Mouse (Mus musculus): ENCODE data around the gene Kpna7. TPM values are rescaled to one million over a fixed set of nuclear protein-coding genes. Genes with fewer than 3 reads are reported as not detected.
"Not testable (repeated sequence)": the region's sequence is repeated elsewhere in the genome, so short reads cannot be mapped to it uniquely, and the experiment has no call there.

Gene Kpna7
- total RNA-seq, 2 experiments from 2014 or later = not detected

DNA sequence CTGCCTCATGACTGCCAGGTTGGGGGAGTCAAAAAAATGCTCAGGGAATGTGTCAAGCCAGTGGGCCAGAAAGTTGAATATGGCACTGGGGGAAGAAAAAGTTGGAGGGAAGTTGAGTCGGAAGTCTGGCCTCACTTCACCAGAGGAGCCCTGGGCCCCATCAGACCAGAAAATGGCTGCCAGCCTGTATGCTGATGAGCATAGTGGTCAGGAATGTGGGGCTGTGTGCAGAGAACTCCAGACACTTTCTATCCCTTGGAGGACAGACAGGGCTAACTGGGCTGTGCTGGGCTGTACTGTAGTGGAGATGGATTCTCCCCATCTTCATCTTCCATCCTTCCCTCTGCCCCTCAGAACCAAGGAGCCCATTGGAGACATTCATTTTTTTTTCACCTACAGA lies 53.4 kb downstream of the Kpna7 start:
- not testable (repeated sequence) for DNase-seq (ENCODE audit: low spot score in 2 of 2)

- DNase-seq (ENCODE audit: low spot score in 2 of 2) = not testable (repeated sequence)
Observed at GRCm38 (mm10) chr5:145020712-145021111, 63.1 kb downstream of the Kpna7 start.

DNA sequence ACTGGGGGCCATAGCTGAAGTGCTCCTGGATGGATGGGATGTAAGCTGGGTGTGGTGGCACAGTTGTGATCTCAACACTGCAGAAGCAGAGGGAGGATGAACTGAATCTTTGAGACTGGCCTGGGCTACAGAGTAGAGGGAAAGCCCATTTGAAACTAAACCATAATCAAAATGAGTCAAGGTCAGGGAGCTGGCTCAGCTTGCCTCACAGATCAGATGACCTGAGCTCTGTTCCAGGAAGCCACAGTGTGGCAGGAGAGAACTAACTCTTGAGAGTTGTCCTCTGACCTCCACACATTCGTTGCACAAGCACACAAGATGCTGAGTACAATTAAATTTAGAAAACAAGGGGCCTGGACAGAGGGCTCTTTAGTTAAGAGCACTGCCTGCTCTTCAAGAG lies 63.6 kb downstream of the Kpna7 start:
- not testable (repeated sequence) for DNase-seq (ENCODE audit: low spot score in 2 of 2)

GRCm38 (mm10) chr5:145016761-145017160 lies 67.1 kb downstream of the Kpna7 start:
- not testable (repeated sequence) for DNase-seq (ENCODE audit: low spot score in 2 of 2)

GRCm38 (mm10) chr5:145014278-145014677 lies 69.6 kb downstream of the Kpna7 start:
- DNase-seq (ENCODE audit: low spot score in 2 of 2) = no peak

DNA sequence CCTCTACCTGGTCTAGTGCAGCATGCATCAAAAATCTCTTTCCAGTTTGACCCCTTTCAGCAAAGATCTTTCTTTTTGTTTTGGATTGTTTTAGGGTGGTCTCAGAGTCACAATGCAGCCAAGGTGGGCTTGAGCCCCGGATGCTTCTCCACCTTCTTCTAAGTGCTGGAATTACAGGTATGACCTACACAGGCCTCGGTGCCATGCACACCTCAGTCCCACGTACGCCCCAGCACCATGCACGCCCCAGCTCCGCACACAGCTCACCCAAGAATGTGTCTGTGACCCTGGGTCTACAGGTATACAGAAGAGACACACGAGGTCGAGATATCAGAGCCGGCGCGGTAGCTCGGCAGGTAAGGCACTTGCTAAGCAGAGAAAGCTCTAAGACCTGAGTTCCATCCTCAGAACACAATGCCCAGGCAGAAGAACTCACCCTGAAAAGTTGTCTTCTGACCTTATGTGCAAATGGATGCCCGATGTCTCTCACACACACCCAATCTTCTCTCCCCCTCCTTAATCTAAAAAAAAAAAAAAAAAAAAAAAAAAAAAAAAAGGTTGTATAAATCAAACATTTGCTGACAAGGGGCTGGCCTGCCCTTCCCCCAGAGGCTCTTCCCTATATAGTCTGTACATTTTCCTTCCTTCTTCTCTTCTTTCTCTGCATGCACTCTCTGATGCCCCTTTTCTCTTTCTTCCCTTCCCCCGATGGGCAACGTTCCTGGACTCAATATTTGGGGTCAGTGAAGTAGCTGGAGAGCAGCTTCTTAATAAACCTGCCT lies 74.8 kb downstream of the Kpna7 start:
- no peak for DNase-seq (ENCODE audit: low spot score in 2 of 2)

DNA sequence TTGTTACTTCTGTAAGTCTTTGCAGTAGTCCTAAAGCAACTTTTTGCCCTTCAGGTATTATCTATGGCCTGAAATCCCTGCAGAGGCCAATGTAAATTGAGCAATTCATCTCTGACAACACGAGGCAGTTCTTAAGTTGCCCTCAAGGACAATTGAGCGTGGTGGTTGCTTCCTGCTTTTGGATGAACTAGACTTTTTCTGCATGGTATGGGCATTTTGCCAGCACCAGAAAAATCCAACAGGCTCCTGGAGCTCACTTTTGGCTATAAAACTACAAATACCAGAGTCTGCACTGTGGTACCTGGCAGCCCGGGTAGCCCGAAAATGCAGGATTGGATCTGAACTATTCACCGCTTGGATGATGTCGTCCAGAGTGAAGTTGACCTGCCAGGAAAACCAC lies 78.2 kb downstream of the Kpna7 start:
- no peak for DNase-seq (ENCODE audit: low spot score in 2 of 2)

GRCm38 (mm10) chr5:145004495-145004894 lies 79.3 kb downstream of the Kpna7 start:
- no peak for DNase-seq (ENCODE audit: low spot score in 2 of 2)

- no peak for DNase-seq (ENCODE audit: low spot score in 2 of 2)
Observed at GRCm38 (mm10) chr5:145003362-145003761, 80.5 kb downstream of the Kpna7 start.

DNA sequence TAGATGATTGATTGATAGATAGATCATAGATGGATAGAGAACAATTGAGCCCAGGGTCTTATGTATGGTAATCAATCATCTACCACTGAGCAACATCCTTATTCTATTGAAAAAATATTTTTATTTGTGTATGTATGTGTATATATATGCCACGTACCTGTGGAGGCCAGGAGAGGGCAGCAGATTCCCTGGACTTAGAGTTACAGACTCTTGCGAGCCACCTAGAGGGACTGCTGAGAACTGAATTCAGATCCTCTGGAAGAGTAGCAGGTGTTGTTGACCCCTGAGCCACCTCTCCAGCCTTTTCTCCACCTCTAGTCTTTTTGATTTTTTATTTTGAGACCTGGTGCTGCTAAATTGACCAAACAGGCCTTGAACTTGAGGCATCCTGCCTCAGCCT lies 85.3 kb downstream of the Kpna7 start:
- no peak for DNase-seq (ENCODE audit: low spot score in 2 of 2)

GRCm38 (mm10) chr5:144990481-144990880 lies 93.3 kb downstream of the Kpna7 start:
- no peak for DNase-seq (ENCODE audit: low spot score in 2 of 2)

DNA sequence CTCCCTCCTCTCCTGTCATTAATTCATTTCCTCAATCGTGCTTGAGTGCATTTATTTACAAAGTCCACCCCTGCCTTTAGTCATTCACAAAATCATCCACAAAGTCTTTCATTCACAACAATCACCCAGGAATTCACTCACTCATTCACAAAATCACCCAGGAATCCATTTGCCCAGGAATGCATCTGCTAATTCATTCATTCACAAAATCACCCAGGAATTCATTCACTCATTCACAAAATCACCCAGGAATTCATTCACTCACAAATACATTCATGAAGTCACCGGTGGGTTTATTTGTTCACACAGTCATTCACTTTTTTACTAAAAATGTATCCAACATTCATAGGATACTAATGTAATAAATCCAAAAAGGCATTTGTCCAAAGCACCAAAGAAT lies 93.8 kb downstream of the Kpna7 start:
- no peak for DNase-seq (ENCODE audit: low spot score in 2 of 2)

- DNase-seq (ENCODE audit: low spot score in 2 of 2) = no peak
Observed at GRCm38 (mm10) chr5:144989061-144989405, 94.8 kb downstream of the Kpna7 start.

- no peak for DNase-seq (ENCODE audit: low spot score in 2 of 2)
Observed at GRCm38 (mm10) chr5:144988340-144989060, 95.3 kb downstream of the Kpna7 start.

DNA sequence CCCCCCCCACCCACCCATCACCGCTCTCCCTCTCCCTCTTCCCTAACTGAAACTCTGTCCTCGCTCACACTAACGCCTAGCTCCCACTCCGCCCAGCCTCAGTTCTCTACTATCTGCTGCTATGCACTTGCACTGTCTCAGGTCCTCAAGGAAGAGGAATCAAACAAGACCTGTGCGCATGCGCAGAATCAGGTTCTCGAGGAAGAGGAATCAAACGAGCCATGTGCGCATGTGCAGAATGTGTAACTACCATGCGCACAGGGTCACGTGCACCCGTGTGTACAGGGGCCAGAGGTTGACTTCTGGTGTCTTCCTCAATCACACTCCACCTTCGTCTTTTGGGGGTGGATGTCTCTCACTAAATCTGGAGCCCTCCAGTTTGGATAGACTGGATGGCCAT lies 96.3 kb downstream of the Kpna7 start:
- no peak for DNase-seq (ENCODE audit: low spot score in 2 of 2)

- no peak for DNase-seq (ENCODE audit: low spot score in 2 of 2)
Observed at GRCm38 (mm10) chr5:144984839-144985238, 99.0 kb downstream of the Kpna7 start.

DNA sequence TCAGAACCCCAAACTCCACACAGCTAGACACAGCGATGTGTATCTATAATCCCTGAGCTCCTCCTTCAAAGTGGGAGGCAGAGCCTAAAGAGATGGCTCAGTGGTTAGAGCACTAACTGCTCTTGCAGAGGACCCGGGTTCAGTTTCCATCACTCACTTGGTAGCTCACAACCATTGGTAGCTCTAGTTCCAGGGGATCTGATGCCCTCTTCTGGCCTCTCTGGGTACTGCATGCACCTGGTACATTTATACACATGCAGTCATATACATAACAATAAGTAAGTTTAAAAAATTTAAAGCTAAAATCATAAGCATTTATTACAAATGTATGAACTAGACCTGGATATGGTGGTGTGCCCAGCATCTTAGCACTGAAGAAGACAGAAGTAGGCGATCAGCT lies 100.6 kb downstream of the Kpna7 start:
- no peak for DNase-seq (ENCODE audit: low spot score in 2 of 2)

DNA sequence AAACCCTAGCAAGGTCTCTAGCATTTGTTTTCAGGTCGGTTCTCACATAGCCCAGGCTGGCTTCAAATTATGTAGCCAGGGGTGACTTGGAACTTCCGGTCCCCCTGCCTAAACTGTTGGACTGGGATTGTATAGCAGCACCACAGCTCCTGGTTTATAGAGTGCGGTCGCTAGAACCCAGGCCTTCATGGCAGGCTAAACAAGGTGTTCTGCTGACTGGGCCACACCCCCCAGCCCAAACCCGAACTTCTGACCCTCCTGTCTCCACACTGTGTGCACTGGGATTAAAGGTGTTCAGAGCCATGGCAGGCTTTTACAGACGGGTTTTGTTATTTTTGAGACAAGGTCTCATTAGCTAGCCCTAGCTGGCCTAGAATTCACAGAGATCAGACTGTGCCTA lies 104.7 kb downstream of the Kpna7 start:
- no peak for DNase-seq (ENCODE audit: low spot score in 2 of 2)

DNA sequence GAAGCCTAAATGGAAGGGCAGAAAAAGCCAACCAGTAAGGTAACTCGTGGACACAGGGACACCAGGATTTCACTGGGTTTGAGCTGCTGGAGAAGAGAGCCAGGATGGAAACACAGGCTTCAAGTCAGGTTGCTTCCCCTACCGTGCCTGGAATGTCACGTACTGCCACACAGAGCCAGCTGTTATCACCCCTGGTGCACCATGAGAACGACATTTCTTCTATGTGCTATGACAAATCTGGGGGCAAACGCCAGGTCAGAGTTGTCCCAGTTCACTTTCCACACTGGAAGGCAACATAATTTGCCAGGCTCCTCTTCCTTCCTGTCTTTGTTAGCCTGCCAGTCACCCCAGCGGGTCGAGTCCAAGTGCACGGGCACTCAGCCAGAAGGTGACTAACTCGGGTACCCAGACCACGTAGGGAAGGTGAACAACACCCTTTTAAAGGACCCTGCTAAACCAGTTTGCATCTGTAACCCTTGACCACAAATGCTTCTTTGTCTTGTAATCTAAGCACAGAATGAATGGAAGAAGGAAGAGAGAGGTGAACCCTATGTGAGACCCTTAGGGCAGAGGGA lies 105.2 kb downstream of the Kpna7 start:
- no peak for DNase-seq (ENCODE audit: low spot score in 2 of 2)

DNA sequence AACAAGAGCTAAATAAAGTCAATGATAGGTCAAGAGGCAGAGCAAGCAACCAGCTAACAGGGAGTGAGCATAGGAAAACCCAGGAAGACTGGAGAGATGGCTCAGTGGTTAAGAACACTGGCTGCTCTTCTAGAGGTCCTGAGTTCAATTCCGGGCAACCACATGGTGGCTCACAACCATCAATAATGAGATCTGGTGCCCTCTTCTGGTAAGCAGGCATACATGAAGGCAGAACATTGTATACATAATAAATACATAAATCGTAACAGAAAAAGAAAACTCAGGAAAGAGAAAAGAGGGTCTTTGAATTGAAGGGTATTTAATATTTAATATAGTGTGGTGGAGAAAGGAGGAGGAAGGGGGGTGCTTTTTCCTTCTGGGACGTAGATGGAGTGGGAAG lies 112.6 kb downstream of the Kpna7 start:
- DNase-seq (ENCODE audit: low spot score in 2 of 2) = no peak

- peak; percentile 58 to 64 for DNase-seq (ENCODE audit: low spot score in 2 of 2)
Observed at GRCm38 (mm10) chr5:144965639-144966351, 118.0 kb downstream of the Kpna7 start, which contains the start of gene Smurf1. Smurf1 (minus strand) TSS chr5:144965847.

All from adrenal gland, postnatal 4 days (tissue).